Mouse (Mus musculus) midbrain, embryonic 14.5 days (tissue): ENCODE results near the gene Tekt1. TPM values are rescaled to one million over a fixed set of nuclear protein-coding genes. Genes with fewer than 3 reads are reported as not detected.

Experiments used
- ATAC-seq: fragments of 200-750 bp; cut with Nextera tagmentation; 2 replicates; pipeline ENCODE4 v1.8.0; 2017; ENCODE audit warnings: moderate number of reproducible peaks, moderate library complexity; ENCODE audit not compliant: low FRiP score, low TSS enrichment
- DNase-seq: peaks from one replicate; pipeline ENCODE4 v3.0.0-alpha.2; 2015
- H3K27ac ChIP-seq: fragments of 300-500 bp; sonication (generic); replicated peaks from 2 replicates; pipeline ENCODE4 v1.5.1; 2014; ENCODE audit warnings: mild to moderate bottlenecking, low read depth, low read length, moderate library complexity
- H3K27me3 ChIP-seq: fragments of 300-500 bp; sonication (generic); 2 replicates; pipeline ENCODE4 v1.6.1; 2014; ENCODE audit warnings: low read length, control low read depth, mixed read lengths; ENCODE audit not compliant: control insufficient read depth, insufficient read depth
- H3K36me3 ChIP-seq: fragments of 300-500 bp; sonication (generic); 2 replicates; pipeline ENCODE4 v1.6.1; 2014; ENCODE audit warnings: low read length, control low read depth; ENCODE audit not compliant: control insufficient read depth, insufficient read depth
- H3K4me1 ChIP-seq: fragments of 300-500 bp; sonication (generic); 2 replicates; pipeline ENCODE4 v1.6.1; 2014; ENCODE audit warnings: mild to moderate bottlenecking, antibody characterized with exemption, low read length, control low read depth; ENCODE audit not compliant: control insufficient read depth, insufficient read depth
- H3K4me2 ChIP-seq: fragments of 300-500 bp; sonication (generic); 2 replicates; pipeline ENCODE4 v1.6.1; 2014; ENCODE audit warnings: mild to moderate bottlenecking, low read length, moderate library complexity
- H3K4me3 ChIP-seq: fragments of 300-500 bp; sonication (generic); replicated peaks from 2 replicates; pipeline ENCODE4 v1.5.1; 2014; ENCODE audit warnings: low read depth, low read length
- H3K9ac ChIP-seq: fragments of 300-500 bp; sonication (generic); replicated peaks from 2 replicates; pipeline ENCODE4 v1.6.1; 2014; ENCODE audit warnings: mild to moderate bottlenecking, low read length, moderate library complexity
- H3K9me3 ChIP-seq: fragments of 300-500 bp; sonication (generic); 2 replicates; pipeline ENCODE4 v1.6.1; 2016; ENCODE audit warnings: low read length, control low read depth, mixed read lengths; ENCODE audit not compliant: control insufficient read depth
- WGBS: fragments of 180-500 bp; shearing (Covaris S2); extraction: QIAGEN DNeasy Blood & Tissue Kit; methylation state at CpG from one replicate; pipeline ENCODE4 v1.1.7; 2014; 5-methylcytosine and 5-hydroxymethylcytosine counted together
- polyA plus RNA-seq: library from polyadenylated mRNA; unstranded; fragments of >200 nt; fragmentation: Nextera tagmentation; extraction: Ambion mirVana; gene quantifications from 2 replicates; pipeline ENCODE4 v1.2.1, GENCODE M21; 2014

The Tekt1 gene
- polyA plus RNA-seq, 1 experiment from 2014 or later = 6.9 TPM

GRCm38 (mm10) chr11:72406079-72406675 lies 43.9 kb upstream of the Tekt1 start:
- Histone ChIP-seq H3K27me3 (peaks cover under 1% of the 10 kb centered on the region; the same call in 1 of the 2 replicates), H3K36me3 (no peaks in the 10 kb centered on the region), H3K9ac (no peak overlapping the region), H3K27ac (no peak overlapping the region), H3K4me1 (peaks cover 7% of the 10 kb centered on the region; the same call in 1 of the 2 replicates), H3K9me3 (no peaks in the 10 kb centered on the region), H3K4me3 (no peak overlapping the region), H3K4me2 (no peak overlapping the region)
- 61% methylated on average over 8 of the region's 8 CpGs for WGBS
- no peak for ATAC-seq
- DNase-seq = no peak

- Histone ChIP-seq H3K4me1 (peaks cover 1% of the 10 kb centered on the region; the same call in 1 of the 2 replicates), H3K9ac (no peak overlapping the region), H3K36me3 (no peaks in the 10 kb centered on the region), H3K4me3 (no peak overlapping the region), H3K27ac (no peak overlapping the region), H3K9me3 (no peaks in the 10 kb centered on the region), H3K27me3 (no peaks in the 10 kb centered on the region; the same call in 1 of the 2 replicates), H3K4me2 (no peak overlapping the region)
- ATAC-seq (no peak), DNase-seq (no peak)
- WGBS = 67% methylated on average over 4 of the region's 4 CpGs
These were observed 43.3 kb upstream of the Tekt1 start for GRCm38 (mm10) chr11:72405532-72405931.

GRCm38 (mm10) chr11:72402969-72403368 lies 40.7 kb upstream of the Tekt1 start:
- Histone ChIP-seq H3K9ac (no peak overlapping the region), H3K27me3 (no peaks in the 10 kb centered on the region), H3K4me1 (no peaks in the 10 kb centered on the region), H3K4me3 (no peak overlapping the region), H3K36me3 (no peaks in the 10 kb centered on the region), H3K9me3 (no peaks in the 10 kb centered on the region), H3K27ac (no peak overlapping the region), H3K4me2 (no peak overlapping the region)
- ATAC-seq (no peak), DNase-seq (no peak)
- WGBS = 94% methylated on average over 12 of the region's 12 CpGs

- no peak for ATAC-seq
These were observed 39.8 kb upstream of the Tekt1 start for GRCm38 (mm10) chr11:72402017-72402416.

GRCm38 (mm10) chr11:72401068-72401467 lies 38.8 kb upstream of the Tekt1 start:
- H3K27me3 ChIP-seq = no peaks in the 10 kb centered on the region
- ATAC-seq = no peak
- H3K4me2 ChIP-seq = no peak overlapping the region
- H3K4me3 ChIP-seq = no peak overlapping the region
- no peak overlapping the region for H3K27ac ChIP-seq
- WGBS = 91% methylated on average over 12 of the region's 12 CpGs
- H3K4me1 ChIP-seq = no peaks in the 10 kb centered on the region
- no peak for DNase-seq
- H3K36me3 ChIP-seq = no peaks in the 10 kb centered on the region
- H3K9ac ChIP-seq = no peak overlapping the region
- no peaks in the 10 kb centered on the region for H3K9me3 ChIP-seq

More at GRCm38 (mm10) chr11:72402017-72402416, 39.8 kb upstream of the Tekt1 start:
- H3K36me3 ChIP-seq = no peaks in the 10 kb centered on the region
- WGBS = 85% methylated on average over 5 of the region's 5 CpGs
- H3K27ac ChIP-seq = no peak overlapping the region
- DNase-seq = no peak
- no peaks in the 10 kb centered on the region for H3K27me3 ChIP-seq
- no peaks in the 10 kb centered on the region for H3K4me1 ChIP-seq
- no peak overlapping the region for H3K4me3 ChIP-seq
- H3K4me2 ChIP-seq = no peak overlapping the region
- no peak overlapping the region for H3K9ac ChIP-seq
- H3K9me3 ChIP-seq = no peaks in the 10 kb centered on the region

- Histone ChIP-seq H3K36me3 (no peaks in the 10 kb centered on the region), H3K4me3 (no peak overlapping the region), H3K27ac (no peak overlapping the region), H3K27me3 (no peaks in the 10 kb centered on the region), H3K4me1 (no peaks in the 10 kb centered on the region), H3K9ac (no peak overlapping the region), H3K4me2 (no peak overlapping the region), H3K9me3 (no peaks in the 10 kb centered on the region)
- 84% methylated on average over 8 of the region's 8 CpGs for WGBS
- ATAC-seq = no peak
- DNase-seq = no peak
These were observed 35.7 kb upstream of the Tekt1 start for GRCm38 (mm10) chr11:72397811-72398525.

- Histone ChIP-seq H3K27me3 (no peaks in the 10 kb centered on the region), H3K9ac (no peak overlapping the region), H3K4me1 (no peaks in the 10 kb centered on the region), H3K9me3 (no peaks in the 10 kb centered on the region), H3K36me3 (no peaks in the 10 kb centered on the region), H3K4me2 (no peak overlapping the region), H3K27ac (no peak overlapping the region), H3K4me3 (no peak overlapping the region)
- ATAC-seq (no peak), DNase-seq (no peak)
- WGBS = 83% methylated on average over 10 of the region's 10 CpGs
These were observed 34.8 kb upstream of the Tekt1 start for GRCm38 (mm10) chr11:72397072-72397471.

- Histone ChIP-seq H3K9me3 (no peaks in the 10 kb centered on the region), H3K4me2 (no peak overlapping the region), H3K4me3 (no peak overlapping the region), H3K27ac (no peak overlapping the region), H3K36me3 (no peaks in the 10 kb centered on the region), H3K9ac (no peak overlapping the region), H3K4me1 (no peaks in the 10 kb centered on the region), H3K27me3 (no peaks in the 10 kb centered on the region)
- ATAC-seq (no peak), DNase-seq (no peak)
- WGBS = 90% methylated on average over 7 of the region's 7 CpGs
These were observed 34.4 kb upstream of the Tekt1 start for GRCm38 (mm10) chr11:72396621-72397020.

- no peak overlapping the region for H3K4me3 ChIP-seq
- H3K27me3 ChIP-seq = no peaks in the 10 kb centered on the region
- DNase-seq (no peak), ATAC-seq (no peak)
- no peak overlapping the region for H3K27ac ChIP-seq
- H3K4me1 ChIP-seq = no peaks in the 10 kb centered on the region
- no peak overlapping the region for H3K9ac ChIP-seq
- WGBS = 88% methylated on average over 6 of the region's 6 CpGs
- no peaks in the 10 kb centered on the region for H3K9me3 ChIP-seq
- no peaks in the 10 kb centered on the region for H3K36me3 ChIP-seq
- no peak overlapping the region for H3K4me2 ChIP-seq
These were observed 33.4 kb upstream of the Tekt1 start for GRCm38 (mm10) chr11:72395652-72396051.
